Mouse (Mus musculus) CH12.LX (cell line): ENCODE data around the gene Socs7. TPM values are rescaled to one million over a fixed set of nuclear protein-coding genes. Genes with fewer than 3 reads are reported as not detected.

ENCODE experiments used
- DNase-seq: peaks from one replicate; pipeline ENCODE4 v3.0.0-alpha.2; 2013; ENCODE audit errors: extremely low read depth
- H3K27ac ChIP-seq: 2 replicates; pipeline ENCODE4 v1.5.1; 2012; ENCODE audit warnings: low read depth, mild to moderate bottlenecking, control low read depth, moderate library complexity; ENCODE audit not compliant: insufficient read depth
- H3K27me3 ChIP-seq: replicated peaks from 2 replicates; pipeline ENCODE3; 2012; ENCODE audit warnings: inconsistent platforms
- H3K36me3 ChIP-seq, 2 experiments: replicated peaks in 1 of 2; 2 replicates each; pipeline versions ENCODE3 to v1.6.1; 2012; ENCODE audit warnings: inconsistent platforms in 1 of 2, low read length in 1 of 2, mild to moderate bottlenecking in 1 of 2, mixed read lengths in 1 of 2, moderate library complexity in 1 of 2; ENCODE audit not compliant: control insufficient read depth in 1 of 2, insufficient read depth in 1 of 2
- H3K4me1 ChIP-seq, 2 experiments: 2 replicates each; pipeline ENCODE4 v1.6.1; 2012; ENCODE audit warnings: inconsistent platforms in 1 of 2, moderate library complexity in 1 of 2; ENCODE audit not compliant: insufficient read depth in 2 of 2, control insufficient read depth in 1 of 2
- H3K4me2 ChIP-seq: 2 replicates; pipeline ENCODE4 v1.6.1; 2012; ENCODE audit warnings: low read depth, mild to moderate bottlenecking, control low read depth; ENCODE audit not compliant: poor library complexity, insufficient read depth, severe bottlenecking
- H3K4me3 ChIP-seq, 3 experiments: fragments of 150-350 bp in 1 of 3; sonication (generic) in 1 of 3; replicated peaks in 1 of 3; 2 replicates each; pipeline versions ENCODE3 to v1.5.1; 2011 to 2012; ENCODE audit warnings: low read depth in 2 of 3, low read length in 2 of 3, mild to moderate bottlenecking in 2 of 3, moderate library complexity in 2 of 3, control low read depth in 1 of 3, improper control_type of control experiment in 1 of 3, inconsistent platforms in 1 of 3, mixed read lengths in 1 of 3; ENCODE audit not compliant: poor library complexity in 1 of 3
- H3K79me2 ChIP-seq: replicated peaks from 2 replicates; pipeline ENCODE4 v1.6.1; 2012; ENCODE audit warnings: mild to moderate bottlenecking, moderate library complexity; ENCODE audit not compliant: control insufficient read depth, poor library complexity, insufficient read depth, severe bottlenecking; ENCODE audit errors: extremely low read depth
- H3K9ac ChIP-seq: 2 replicates; pipeline ENCODE4 v1.6.1; 2012; ENCODE audit warnings: low read depth, mild to moderate bottlenecking, control low read depth, moderate library complexity; ENCODE audit not compliant: insufficient read depth
- H3K9me3 ChIP-seq: replicated peaks from 2 replicates; pipeline ENCODE3; 2012; ENCODE audit warnings: low read length, inconsistent platforms, mixed read lengths
- BHLHE40 ChIP-seq: IDR thresholded peaks from 2 replicates; pipeline ENCODE4 v1.6.1; 2011; ENCODE audit warnings: mild to moderate bottlenecking, low read depth, low read length, improper control_type of control experiment
- CHD1 ChIP-seq: IDR thresholded peaks from 2 replicates; pipeline ENCODE4 v1.6.1; 2012; ENCODE audit warnings: low read depth, low read length, improper control_type of control experiment, inconsistent platforms
- CHD2 ChIP-seq: IDR thresholded peaks from 2 replicates; pipeline ENCODE4 v1.6.1; 2011; ENCODE audit warnings: low read length, improper control_type of control experiment
- E2F4 ChIP-seq: IDR thresholded peaks from 2 replicates; pipeline ENCODE4 v1.6.1; 2011; ENCODE audit warnings: low read depth, low read length, improper control_type of control experiment; ENCODE audit not compliant: insufficient replicate concordance
- ELF1 ChIP-seq: IDR thresholded peaks from 2 replicates; pipeline ENCODE4 v1.6.1; 2014; ENCODE audit warnings: low read depth, mild to moderate bottlenecking, inconsistent platforms, low read length, improper control_type of control experiment
- EP300 ChIP-seq: IDR thresholded peaks from 2 replicates; pipeline ENCODE4 v1.6.1; 2011; ENCODE audit warnings: low read length, improper control_type of control experiment
- ETS1 ChIP-seq: conservative IDR thresholded peaks from 2 replicates; pipeline ENCODE4 v1.6.1; 2012; ENCODE audit warnings: low read depth, mild to moderate bottlenecking, inconsistent platforms, low read length, improper control_type of control experiment, moderate library complexity
- HCFC1 ChIP-seq: IDR thresholded peaks from 2 replicates; pipeline ENCODE4 v1.6.1; 2012; ENCODE audit warnings: low read depth, mild to moderate bottlenecking, inconsistent platforms, low read length, improper control_type of control experiment
- IRF4 ChIP-seq: IDR thresholded peaks from 2 replicates; pipeline ENCODE4 v1.6.1; 2014; ENCODE audit warnings: low read depth, mild to moderate bottlenecking, inconsistent platforms, low read length, improper control_type of control experiment
- JUN ChIP-seq: IDR thresholded peaks from 2 replicates; pipeline ENCODE4 v1.6.1; 2011; ENCODE audit warnings: low read depth, mild to moderate bottlenecking, low read length, improper control_type of control experiment, moderate library complexity; ENCODE audit not compliant: insufficient read depth
- JUND ChIP-seq: conservative IDR thresholded peaks from 2 replicates; pipeline ENCODE4 v1.6.1; 2011; ENCODE audit warnings: low read depth, low read length, improper control_type of control experiment
- MAFK ChIP-seq: IDR thresholded peaks from 2 replicates; pipeline ENCODE4 v1.6.1; 2011; ENCODE audit warnings: low read length, improper control_type of control experiment; ENCODE audit not compliant: insufficient replicate concordance
- MAX ChIP-seq: IDR thresholded peaks from 2 replicates; pipeline ENCODE4 v1.6.1; 2011; ENCODE audit warnings: low read length, improper control_type of control experiment
- MAZ ChIP-seq: IDR thresholded peaks from 2 replicates; pipeline ENCODE4 v1.6.1; 2012; ENCODE audit warnings: low read depth, mild to moderate bottlenecking, inconsistent platforms, low read length, improper control_type of control experiment, moderate library complexity
- MEF2A ChIP-seq: IDR thresholded peaks from 2 replicates; pipeline ENCODE4 v1.6.1; 2014; ENCODE audit warnings: low read depth, mild to moderate bottlenecking, inconsistent platforms, low read length, improper control_type of control experiment, borderline replicate concordance
- MXI1 ChIP-seq: IDR thresholded peaks from 2 replicates; pipeline ENCODE4 v1.6.1; 2011; ENCODE audit warnings: mild to moderate bottlenecking, low read depth, low read length, improper control_type of control experiment
- MYC ChIP-seq: IDR thresholded peaks from 2 replicates; pipeline ENCODE4 v1.6.1; 2011; ENCODE audit warnings: low read depth, mild to moderate bottlenecking, improper control_type of control experiment, low read length
- NELFE ChIP-seq: IDR thresholded peaks from 2 replicates; pipeline ENCODE4 v1.6.1; 2011; ENCODE audit warnings: low read depth, low read length, improper control_type of control experiment
- NRF1 ChIP-seq: IDR thresholded peaks from 2 replicates; pipeline ENCODE4 v1.6.1; 2014; ENCODE audit warnings: low read depth, mild to moderate bottlenecking, inconsistent platforms, low read length, improper control_type of control experiment, moderate library complexity
- PAX5 ChIP-seq: IDR thresholded peaks from 2 replicates; pipeline ENCODE4 v1.6.1; 2012; ENCODE audit warnings: low read length, inconsistent platforms, mixed read lengths
- POLR2A ChIP-seq: IDR thresholded peaks from 2 replicates; pipeline ENCODE4 v1.6.1; 2011; ENCODE audit warnings: low read depth, mild to moderate bottlenecking, improper control_type of control experiment, low read length
- POLR2AphosphoS2 ChIP-seq: IDR thresholded peaks from 2 replicates; pipeline ENCODE4 v1.6.1; 2011; ENCODE audit warnings: low read depth, low read length, improper control_type of control experiment
- RAD21 ChIP-seq: IDR thresholded peaks from 2 replicates; pipeline ENCODE4 v1.6.1; 2011; ENCODE audit warnings: low read depth, mild to moderate bottlenecking, low read length, improper control_type of control experiment, moderate library complexity
- RCOR1 ChIP-seq: conservative IDR thresholded peaks from 2 replicates; pipeline ENCODE4 v1.6.1; 2012; ENCODE audit warnings: low read depth, mild to moderate bottlenecking, inconsistent platforms, low read length, improper control_type of control experiment
- SIN3A ChIP-seq: IDR thresholded peaks from 2 replicates; pipeline ENCODE4 v1.6.1; 2012; ENCODE audit warnings: low read length, improper control_type of control experiment, inconsistent platforms
- SMC3 ChIP-seq: IDR thresholded peaks from 2 replicates; pipeline ENCODE4 v1.6.1; 2011; ENCODE audit warnings: low read depth, low read length, improper control_type of control experiment
- TBP ChIP-seq: conservative IDR thresholded peaks from 2 replicates; pipeline ENCODE4 v1.6.1; 2011; ENCODE audit warnings: low read depth, low read length, improper control_type of control experiment
- TCF12 ChIP-seq: IDR thresholded peaks from 2 replicates; pipeline ENCODE4 v1.6.1; 2014; ENCODE audit warnings: low read depth, mild to moderate bottlenecking, inconsistent platforms, low read length, improper control_type of control experiment
- UBTF ChIP-seq: IDR thresholded peaks from 2 replicates; pipeline ENCODE4 v1.6.1; 2012; ENCODE audit warnings: low read depth, mild to moderate bottlenecking, inconsistent platforms, low read length, improper control_type of control experiment, moderate library complexity
- USF1 ChIP-seq: IDR thresholded peaks from 2 replicates; pipeline ENCODE4 v1.6.1; 2014; ENCODE audit warnings: low read depth, mild to moderate bottlenecking, inconsistent platforms, low read length, improper control_type of control experiment
- USF2 ChIP-seq: conservative IDR thresholded peaks from 2 replicates; pipeline ENCODE4 v1.6.1; 2011; ENCODE audit warnings: low read depth, low read length, improper control_type of control experiment
- ZC3H11A ChIP-seq: IDR thresholded peaks from 2 replicates; pipeline ENCODE4 v1.6.1; 2012; ENCODE audit warnings: low read depth, mild to moderate bottlenecking, inconsistent platforms, low read length, improper control_type of control experiment
- ZMIZ1 ChIP-seq: IDR thresholded peaks from 2 replicates; pipeline ENCODE4 v1.6.1; 2012; ENCODE audit warnings: low read depth, mild to moderate bottlenecking, inconsistent platforms, low read length, improper control_type of control experiment
- dilution Hi-C: fragments of 300-500 bp; cut with MboI; formaldehyde crosslinking; loops from 2 replicates; pipeline ENCODE4 v1.14.3; 2020; ENCODE audit warnings: low sequenced_read_pairs; ENCODE audit not compliant: extremely low pct_unique_long_range_greater_than_20kb, extremely low pct_ligation_motif_present
- in situ Hi-C: fragments of 300-500 bp; cut with MboI; formaldehyde crosslinking; loops from 3 replicates; pipeline ENCODE4 v1.14.3; 2019; ENCODE audit warnings: low sequenced_read_pairs, low pct_ligation_motif_present, low pct_unique_long_range_greater_than_20kb, mixed read lengths
- polyA plus RNA-seq: library from polyadenylated mRNA; unstranded; fragments of >175 nt; gene quantifications from 2 replicates; pipeline ENCODE4 v1.2.1, GENCODE M21; 2012; ENCODE audit warnings: low read depth; ENCODE audit not compliant: insufficient read length
- total RNA-seq, 2 experiments: library from RNA; depleted of rRNA; stranded (reverse); fragments of 300-350 nt in 1 of 2; fragments of >200 nt in 1 of 2; gene quantifications; 2 replicates each; pipeline ENCODE4 v1.2.3; 2012 to 2014

Socs7 gene
- total and polyA plus RNA-seq, 3 experiments, result 11.9 to 17.4 (median 15.1) TPM

DNA sequence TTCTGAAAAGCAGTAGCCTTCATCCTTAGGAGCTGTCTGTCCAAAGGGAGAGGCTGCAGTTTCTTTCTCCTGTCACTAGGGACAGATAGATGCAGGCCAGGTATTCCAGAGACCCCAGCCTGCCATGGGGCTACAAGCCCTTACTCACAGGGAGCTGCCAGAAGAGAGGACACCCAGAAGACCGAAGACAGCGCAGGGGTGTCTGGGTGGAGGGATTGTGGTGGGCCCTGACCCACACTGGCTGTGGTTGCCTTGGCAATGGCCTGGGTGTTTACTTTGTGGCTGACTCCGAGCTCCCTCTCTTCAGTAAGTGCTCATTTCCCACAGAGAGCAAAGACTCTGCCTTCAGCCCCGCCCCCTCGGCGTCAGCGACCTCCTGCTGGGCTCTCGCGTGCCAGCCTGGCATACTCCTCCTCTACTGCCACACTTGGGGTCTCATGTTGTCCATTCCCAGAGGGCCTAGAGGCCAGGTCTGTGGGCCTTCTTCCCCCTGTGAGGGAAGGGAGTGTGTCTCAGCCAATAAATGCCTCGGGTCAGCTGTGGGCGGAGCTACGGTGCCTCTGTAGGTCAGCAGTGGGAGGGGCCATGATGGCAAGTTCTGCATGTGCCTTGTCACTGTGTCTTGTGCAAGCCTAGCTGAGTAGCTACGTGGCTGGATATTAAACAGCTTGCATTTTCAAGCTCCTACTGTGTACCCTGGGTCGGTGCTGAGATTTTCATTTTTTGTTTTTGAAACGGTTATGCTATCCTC is 72.5 kb downstream of the Socs7 start (continued):
- TF ChIP-seq JUN (no peak), ZMIZ1 (peak; percentile 41), RAD21 (no peak; the same call in none of the 2 replicates), ZC3H11A (no peak), EP300 (no peak), TBP (peak; percentile 69), HCFC1 (peak; percentile 51; the same call in 1 of the 2 replicates), MYC (peak; percentile 79)
- TF ChIP-seq, all 38 proteins: peak for 20

- DNase-seq, result peak; percentile 91
- peak overlapping the region; percentile 53 to 58 (median 57) for H3K4me3 ChIP-seq
- peaks cover 8 to 52% of the 10 kb centered on the region in 2 experiments for H3K4me1 ChIP-seq
- no peaks in the 10 kb centered on the region for H3K27me3 ChIP-seq
- no peaks in the 10 kb centered on the region for H3K9me3 ChIP-seq
- H3K9ac ChIP-seq, result peak overlapping the region; percentile 54
- dilution Hi-C loops, result no loop called here
- H3K36me3 ChIP-seq, result peaks cover 0 to 11% of the 10 kb centered on the region in 2 experiments
- TF ChIP-seq TBP, result peak; percentile 96
- TF ChIP-seq SIN3A, result peak; percentile 51
- no peak; the same call in 1 of the 2 replicates for TF ChIP-seq RAD21
- peak; percentile 45; the same call in 1 of the 2 replicates for TF ChIP-seq NRF1
- TF ChIP-seq MAFK, result peak; percentile 40; the same call in 1 of the 2 replicates
- TF ChIP-seq JUND, result no peak
- peak; percentile 80; the same call in 1 of the 2 replicates for TF ChIP-seq MYC
- no peak for TF ChIP-seq PAX5
- no peak; the same call in 1 of the 2 replicates for TF ChIP-seq BHLHE40
- TF ChIP-seq EP300, result peak; percentile 32; the same call in 1 of the 2 replicates
- peak; percentile 75; the same call in 1 of the 2 replicates for TF ChIP-seq MEF2A
- TF ChIP-seq POLR2A, result peak; percentile 82
- TF ChIP-seq CHD1, result peak; percentile 99
- no peak for TF ChIP-seq E2F4
- TF ChIP-seq SMC3, result no peak
- peak; percentile 72 for TF ChIP-seq TCF12
- peak; percentile 77 for TF ChIP-seq USF1
- TF ChIP-seq HCFC1, result peak; percentile 36; the same call in 1 of the 2 replicates
- TF ChIP-seq MAZ, result peak; percentile 55; the same call in 1 of the 2 replicates
- no peak for TF ChIP-seq RCOR1
- TF ChIP-seq ZMIZ1, result no peak
- TF ChIP-seq MXI1, result peak; percentile 84; the same call in 1 of the 2 replicates
- TF ChIP-seq CHD2, result peak; percentile 52; the same call in 1 of the 2 replicates
- peak; percentile 63; the same call in 1 of the 2 replicates for TF ChIP-seq NELFE
- TF ChIP-seq MAX, result peak; percentile 75
- TF ChIP-seq ELF1, result no peak
- TF ChIP-seq POLR2AphosphoS2, result no peak
- TF ChIP-seq IRF4, result peak; percentile 65; the same call in 1 of the 2 replicates
- TF ChIP-seq USF2, result peak; percentile 34; the same call in 1 of the 2 replicates
- TF ChIP-seq ETS1, result peak; percentile 45; the same call in 1 of the 2 replicates
- peak; percentile 99 for TF ChIP-seq UBTF
- H3K79me2 ChIP-seq, result no peaks in the 10 kb centered on the region
- peak overlapping the region; percentile 63 for H3K4me2 ChIP-seq
- peak overlapping the region; percentile 95 for H3K27ac ChIP-seq
- in situ Hi-C loops, result loop anchor here (5.0 kb wide), 1 partner anchor 36 kb away; no protein-coding TSS in a partner anchor
Measured at GRCm38 (mm10) chr11:97435808-97436491, 73.6 kb downstream of the Socs7 start.
